Mouse (Mus musculus): ENCODE data around the gene Gdf3. TPM values are rescaled to one million over a fixed set of nuclear protein-coding genes. Genes with fewer than 3 reads are reported as not detected.

Gene Gdf3
- polyA plus RNA-seq, 1 experiment from 2014 or later: 0.25 TPM

DNA sequence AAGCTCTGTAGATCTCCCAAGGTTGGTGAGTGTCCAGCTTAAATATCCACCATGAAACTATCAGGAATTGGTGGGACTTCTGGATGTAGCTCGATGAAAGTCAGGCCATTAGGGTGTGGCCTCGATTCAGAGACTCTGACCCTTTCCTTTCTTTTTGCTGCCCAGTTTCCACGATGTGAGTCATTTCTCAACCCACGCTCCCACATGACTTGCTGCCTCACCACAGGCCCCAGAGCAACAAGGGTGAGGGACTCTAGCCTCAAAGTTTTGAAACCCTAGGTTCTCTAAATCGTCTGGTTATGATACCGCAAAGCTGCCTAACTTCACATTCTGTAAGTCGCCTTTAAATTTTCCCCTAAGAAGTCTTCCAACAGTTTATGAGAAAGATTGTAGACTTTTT, 25.4 kb upstream of the Gdf3 start:
- no peak for DNase-seq (ENCODE audit: low spot score)
- H3K27me3 ChIP-seq (ENCODE audit: control insufficient read depth, insufficient read depth, low read length): no peaks in the 10 kb centered on the region
- ATAC-seq (ENCODE audit: low FRiP score): no peak
- WGBS: 91% methylated on average over 7 of the region's 7 CpGs
- H3K9ac ChIP-seq (ENCODE audit: low read depth, low read length): no peak overlapping the region
- no peaks in the 10 kb centered on the region for H3K36me3 ChIP-seq (ENCODE audit: control insufficient read depth, insufficient read depth, low read length)
- H3K9me3 ChIP-seq (ENCODE audit: control insufficient read depth, low read length): no peaks in the 10 kb centered on the region
- no peak overlapping the region for H3K27ac ChIP-seq (ENCODE audit: low read depth, low read length)
- H3K4me1 ChIP-seq (replicated peaks; ENCODE audit: control insufficient read depth, insufficient read depth, low read length): no peaks in the 10 kb centered on the region
- no peak overlapping the region for H3K4me2 ChIP-seq (replicated peaks; ENCODE audit: low read depth, low read length)
- no peak overlapping the region for H3K4me3 ChIP-seq (ENCODE audit: low read depth, low read length)

DNA sequence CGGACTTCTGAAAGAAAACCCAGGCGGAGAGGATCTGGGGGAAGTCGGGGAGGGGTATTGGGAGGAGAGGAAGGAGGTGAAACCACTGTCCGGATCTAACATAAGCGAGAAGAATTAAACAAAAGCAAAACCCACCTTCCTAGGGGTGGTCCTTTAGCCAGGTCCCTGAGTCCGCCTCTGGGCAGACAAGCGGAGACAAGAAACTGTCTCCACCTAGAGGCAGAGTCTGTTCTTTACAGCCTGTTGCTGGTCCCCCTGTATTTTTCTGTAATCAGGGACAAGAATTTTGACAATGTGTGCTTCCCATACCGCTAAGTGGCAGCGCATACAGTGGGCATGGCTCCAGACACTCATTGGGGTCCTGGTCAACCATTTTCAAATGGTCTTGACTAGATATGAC, 23.5 kb upstream of the Gdf3 start:
- Histone ChIP-seq H3K36me3 (ENCODE audit: control insufficient read depth, insufficient read depth, low read length) (no peaks in the 10 kb centered on the region), H3K27me3 (ENCODE audit: control insufficient read depth, insufficient read depth, low read length) (no peaks in the 10 kb centered on the region), H3K4me3 (ENCODE audit: low read depth, low read length) (no peak overlapping the region), H3K9me3 (ENCODE audit: control insufficient read depth, low read length) (no peaks in the 10 kb centered on the region), H3K4me2 (replicated peaks; ENCODE audit: low read depth, low read length) (no peak overlapping the region), H3K9ac (ENCODE audit: low read depth, low read length) (no peak overlapping the region), H3K27ac (ENCODE audit: low read depth, low read length) (no peak overlapping the region), H3K4me1 (replicated peaks; ENCODE audit: control insufficient read depth, insufficient read depth, low read length) (no peaks in the 10 kb centered on the region)
- 53% methylated on average over 9 of the region's 9 CpGs for WGBS
- DNase-seq (ENCODE audit: low spot score): peak; percentile 9
- ATAC-seq (ENCODE audit: low FRiP score): no peak

DNA sequence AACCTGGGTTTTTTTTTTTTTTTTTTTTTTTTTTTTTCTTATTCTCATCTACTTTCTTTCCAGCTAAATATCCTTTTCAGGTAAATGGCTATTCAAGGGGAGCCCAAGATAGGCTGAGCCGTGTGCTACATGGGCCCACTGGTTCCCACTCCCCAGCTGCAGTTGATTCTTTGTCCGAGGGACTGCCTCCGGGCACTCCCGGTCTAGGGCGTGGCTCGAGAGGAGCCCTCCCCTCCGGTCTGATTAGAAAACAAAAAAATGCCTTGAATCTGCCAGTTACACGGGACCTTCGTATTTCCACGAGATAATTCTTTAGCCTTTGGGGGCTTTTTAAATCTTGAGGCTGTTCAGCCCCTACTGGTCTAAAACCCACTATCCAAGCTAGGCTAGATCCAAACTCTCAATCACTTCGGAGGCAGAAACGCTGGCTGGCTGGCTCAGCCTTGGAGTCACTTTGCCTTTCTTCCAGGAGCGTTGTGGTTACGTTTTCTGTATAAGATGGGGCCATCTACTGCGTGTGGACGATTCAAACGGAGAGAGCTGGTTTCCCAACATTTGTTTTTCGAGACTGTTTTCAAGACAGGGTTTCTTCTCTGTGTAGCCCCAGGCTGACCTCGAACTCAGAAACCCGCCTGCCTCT, 17.7 kb upstream of the Gdf3 start:
- Histone ChIP-seq H3K9ac (ENCODE audit: low read depth, low read length) (no peak overlapping the region), H3K27me3 (ENCODE audit: control insufficient read depth, insufficient read depth, low read length) (no peaks in the 10 kb centered on the region; the same call in 1 of the 2 replicates), H3K36me3 (ENCODE audit: control insufficient read depth, insufficient read depth, low read length) (no peaks in the 10 kb centered on the region), H3K4me1 (replicated peaks; ENCODE audit: control insufficient read depth, insufficient read depth, low read length) (no peaks in the 10 kb centered on the region), H3K9me3 (ENCODE audit: control insufficient read depth, low read length) (no peaks in the 10 kb centered on the region), H3K4me2 (replicated peaks; ENCODE audit: low read depth, low read length) (no peak overlapping the region; the same call in 1 of the 2 replicates), H3K4me3 (ENCODE audit: low read depth, low read length) (no peak overlapping the region), H3K27ac (ENCODE audit: low read depth, low read length) (no peak overlapping the region)
- no peak for DNase-seq (ENCODE audit: low spot score)
- 39% methylated on average over 20 of the region's 20 CpGs for WGBS
- ATAC-seq (ENCODE audit: low FRiP score): no peak

DNA sequence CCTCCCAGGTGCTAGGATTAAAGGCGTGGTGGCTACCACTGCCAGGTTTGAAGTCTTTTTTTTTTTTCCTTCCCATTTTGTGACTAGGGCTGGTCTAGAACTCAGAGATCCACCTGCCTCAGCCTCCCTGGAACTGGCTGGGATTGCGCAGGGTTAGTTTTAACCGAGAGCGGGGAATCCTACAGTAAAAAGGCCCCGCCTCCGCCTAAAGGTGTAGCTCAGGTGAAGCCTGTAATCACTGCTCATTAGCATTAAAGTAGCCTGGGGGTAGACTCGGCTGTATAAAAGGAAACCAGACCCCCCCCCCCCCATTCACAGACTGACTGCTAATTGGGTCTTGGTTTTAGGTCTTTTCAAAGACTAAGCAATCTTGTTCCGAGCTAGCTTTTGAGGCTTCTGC, 16.2 kb upstream of the Gdf3 start, which contains the start of gene Dppa3:
Gene Dppa3, plus strand, starts transcription at position 301 of the 400 bp plus-strand sequence.
- WGBS: 92% methylated on average over 8 of the region's 8 CpGs
- no peak for DNase-seq (ENCODE audit: low spot score)

DNA sequence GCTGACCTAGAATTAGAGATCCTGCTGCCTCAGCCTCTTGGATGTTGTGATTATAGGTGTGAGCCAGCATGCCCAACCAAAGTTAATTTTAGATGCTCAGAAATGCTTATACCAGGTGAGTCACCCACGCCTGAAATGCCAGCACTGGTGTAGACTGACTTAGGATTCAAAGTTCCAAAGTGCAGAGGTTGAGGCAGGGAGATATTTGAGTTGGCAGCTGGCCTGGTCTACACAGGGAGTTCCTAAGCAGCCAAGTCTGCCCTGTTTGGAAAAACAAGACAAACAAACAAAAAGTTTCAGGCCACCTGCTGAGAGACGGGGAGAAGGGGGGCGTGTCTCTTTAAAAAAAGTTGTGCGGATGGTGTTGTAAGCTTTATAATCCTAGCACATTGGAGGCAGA, 15.3 kb upstream of the Gdf3 start:
- 86% methylated on average over 4 of the region's 4 CpGs for WGBS
- no peak for DNase-seq (ENCODE audit: low spot score)
- H3K9me3 ChIP-seq (ENCODE audit: control insufficient read depth, low read length): no peaks in the 10 kb centered on the region
- H3K4me2 ChIP-seq (replicated peaks; ENCODE audit: low read depth, low read length): no peak overlapping the region
- H3K27ac ChIP-seq (ENCODE audit: low read depth, low read length): no peak overlapping the region
- no peak for ATAC-seq (ENCODE audit: low FRiP score)
- no peaks in the 10 kb centered on the region for H3K36me3 ChIP-seq (ENCODE audit: control insufficient read depth, insufficient read depth, low read length)
- no peaks in the 10 kb centered on the region for H3K4me1 ChIP-seq (replicated peaks; ENCODE audit: control insufficient read depth, insufficient read depth, low read length)
- no peak overlapping the region for H3K4me3 ChIP-seq (ENCODE audit: low read depth, low read length)
- H3K27me3 ChIP-seq (ENCODE audit: control insufficient read depth, insufficient read depth, low read length): no peaks in the 10 kb centered on the region; the same call in 1 of the 2 replicates
- no peak overlapping the region for H3K9ac ChIP-seq (ENCODE audit: low read depth, low read length)

More for the DNA sequence above, 16.2 kb upstream of the Gdf3 start, which contains the start of gene Dppa3:
- Histone ChIP-seq H3K9ac (ENCODE audit: low read depth, low read length) (no peak within 1 kb of the TSS), H3K4me2 (replicated peaks; ENCODE audit: low read depth, low read length) (no peak within 1 kb of the TSS), H3K9me3 (ENCODE audit: control insufficient read depth, low read length) (no peaks in the 10 kb centered on the region), H3K4me3 (ENCODE audit: low read depth, low read length) (no peak within 1 kb of the TSS), H3K36me3 (ENCODE audit: control insufficient read depth, insufficient read depth, low read length) (no peaks in the 10 kb centered on the region), H3K27me3 (ENCODE audit: control insufficient read depth, insufficient read depth, low read length) (no peaks in the 10 kb centered on the region; the same call in 1 of the 2 replicates), H3K4me1 (replicated peaks; ENCODE audit: control insufficient read depth, insufficient read depth, low read length) (no peaks in the 10 kb centered on the region), H3K27ac (ENCODE audit: low read depth, low read length) (no peak within 1 kb of the TSS)
- no peak for ATAC-seq (ENCODE audit: low FRiP score)

DNA sequence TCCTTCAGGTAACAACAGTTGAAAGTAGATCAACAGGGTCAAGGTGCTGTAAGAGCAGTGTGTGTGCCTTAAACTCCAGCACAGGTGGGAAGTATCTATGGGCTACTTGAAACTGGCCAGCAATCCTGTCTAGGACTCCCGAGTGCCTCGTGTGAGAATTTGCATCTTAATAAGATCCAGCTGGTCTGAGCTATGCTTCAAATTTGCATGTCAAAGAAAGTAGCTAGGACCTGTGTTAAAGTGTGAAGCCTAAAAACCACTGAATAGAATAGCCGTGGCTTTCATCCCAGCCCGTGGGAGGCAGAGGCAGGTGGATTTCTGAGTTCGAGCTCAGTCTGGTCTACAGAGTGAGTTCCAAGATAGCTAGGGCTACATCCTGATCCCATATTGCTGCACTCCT, 14.6 kb upstream of the Gdf3 start:
- no peak for ATAC-seq (ENCODE audit: low FRiP score)
- Histone ChIP-seq H3K4me2 (replicated peaks; ENCODE audit: low read depth, low read length) (no peak overlapping the region), H3K9ac (ENCODE audit: low read depth, low read length) (no peak overlapping the region), H3K4me3 (ENCODE audit: low read depth, low read length) (no peak overlapping the region), H3K4me1 (replicated peaks; ENCODE audit: control insufficient read depth, insufficient read depth, low read length) (no peaks in the 10 kb centered on the region), H3K36me3 (ENCODE audit: control insufficient read depth, insufficient read depth, low read length) (no peaks in the 10 kb centered on the region), H3K27me3 (ENCODE audit: control insufficient read depth, insufficient read depth, low read length) (no peaks in the 10 kb centered on the region; the same call in 1 of the 2 replicates), H3K27ac (ENCODE audit: low read depth, low read length) (no peak overlapping the region), H3K9me3 (ENCODE audit: control insufficient read depth, low read length) (no peaks in the 10 kb centered on the region)
- 44% methylated on average over 5 of the region's 5 CpGs for WGBS
- no peak for DNase-seq (ENCODE audit: low spot score)

DNA sequence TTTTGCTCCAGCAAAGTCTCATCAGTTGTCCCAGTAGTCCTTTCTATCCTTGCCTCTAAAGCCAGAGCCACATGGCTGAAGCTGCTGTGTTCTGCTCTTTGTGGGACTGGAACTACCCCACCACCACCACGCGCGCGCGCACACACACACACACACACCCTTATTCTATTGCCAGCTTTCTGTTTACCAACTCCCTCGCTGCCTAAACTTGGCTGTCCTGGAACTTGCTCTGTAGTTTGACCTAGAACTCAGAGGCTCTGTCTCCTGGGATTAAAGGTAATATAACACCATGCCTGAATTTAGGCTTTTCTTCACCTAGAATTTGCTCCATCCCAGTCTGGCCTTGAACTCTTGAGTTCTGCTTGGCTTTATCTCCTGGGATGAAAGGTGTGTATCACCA, 11.2 kb upstream of the Gdf3 start:
- ATAC-seq (ENCODE audit: low FRiP score) (no peak), DNase-seq (ENCODE audit: low spot score) (no peak)
- 92% methylated on average over 6 of the region's 6 CpGs for WGBS

DNA sequence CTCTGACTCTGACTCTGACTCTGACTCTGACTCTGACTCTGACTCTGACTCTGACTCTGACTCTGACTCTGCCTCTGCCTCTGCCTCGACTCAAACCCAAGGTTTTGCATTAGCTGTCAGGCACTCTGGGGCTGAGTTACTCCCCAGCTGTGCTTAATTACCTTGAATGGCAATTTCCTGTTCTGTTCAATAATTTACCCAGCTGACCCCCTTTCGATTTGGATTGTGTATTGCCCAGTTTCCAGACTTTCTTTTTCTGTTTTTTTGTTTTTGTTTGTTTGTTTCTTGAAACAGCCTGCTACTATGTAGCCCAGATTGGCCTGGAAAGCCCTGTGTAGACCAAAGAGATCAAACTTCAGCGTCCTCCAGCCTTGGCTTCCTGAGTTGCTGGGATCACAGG, 6.1 kb upstream of the Gdf3 start:
- no peaks in the 10 kb centered on the region for H3K27me3 ChIP-seq (ENCODE audit: control insufficient read depth, insufficient read depth, low read length)
- 82% methylated on average over 3 of the region's 3 CpGs for WGBS
- H3K4me3 ChIP-seq (ENCODE audit: low read depth, low read length): no peak overlapping the region
- ATAC-seq (ENCODE audit: low FRiP score) (no peak), DNase-seq (ENCODE audit: low spot score) (no peak)
- H3K27ac ChIP-seq (ENCODE audit: low read depth, low read length): no peak overlapping the region
- H3K4me1 ChIP-seq (replicated peaks; ENCODE audit: control insufficient read depth, insufficient read depth, low read length): no peaks in the 10 kb centered on the region
- no peak overlapping the region for H3K9ac ChIP-seq (ENCODE audit: low read depth, low read length)
- H3K4me2 ChIP-seq (replicated peaks; ENCODE audit: low read depth, low read length): no peak overlapping the region
- H3K36me3 ChIP-seq (ENCODE audit: control insufficient read depth, insufficient read depth, low read length): no peaks in the 10 kb centered on the region
- H3K9me3 ChIP-seq (ENCODE audit: control insufficient read depth, low read length): no peaks in the 10 kb centered on the region

More for the DNA sequence above, 11.2 kb upstream of the Gdf3 start:
- Histone ChIP-seq H3K4me1 (replicated peaks; ENCODE audit: control insufficient read depth, insufficient read depth, low read length) (no peaks in the 10 kb centered on the region), H3K27ac (ENCODE audit: low read depth, low read length) (no peak overlapping the region), H3K9ac (ENCODE audit: low read depth, low read length) (no peak overlapping the region), H3K4me2 (replicated peaks; ENCODE audit: low read depth, low read length) (no peak overlapping the region), H3K4me3 (ENCODE audit: low read depth, low read length) (no peak overlapping the region), H3K27me3 (ENCODE audit: control insufficient read depth, insufficient read depth, low read length) (no peaks in the 10 kb centered on the region), H3K36me3 (ENCODE audit: control insufficient read depth, insufficient read depth, low read length) (no peaks in the 10 kb centered on the region), H3K9me3 (ENCODE audit: control insufficient read depth, low read length) (no peaks in the 10 kb centered on the region)

DNA sequence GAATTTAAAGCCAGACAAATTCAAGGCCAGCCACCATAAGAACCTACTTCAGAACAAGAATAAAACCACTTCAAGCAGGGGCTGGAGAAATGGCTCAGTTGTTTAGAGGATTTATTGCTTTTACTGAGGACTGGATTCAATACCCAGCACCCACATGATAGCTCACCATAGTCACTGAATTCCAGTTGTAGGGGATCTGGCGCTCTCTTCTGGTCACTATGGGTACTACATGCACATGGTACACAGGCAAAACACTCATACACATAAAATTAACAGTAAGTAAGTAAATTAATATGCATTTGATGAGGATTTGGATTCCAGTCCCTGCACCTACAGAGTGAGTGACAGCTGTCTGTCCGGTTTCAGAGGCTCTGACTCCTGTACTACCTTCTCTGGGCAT, 4.2 kb upstream of the Gdf3 start:
- Histone ChIP-seq H3K36me3 (ENCODE audit: control insufficient read depth, insufficient read depth, low read length) (no peaks in the 10 kb centered on the region), H3K4me1 (replicated peaks; ENCODE audit: control insufficient read depth, insufficient read depth, low read length) (no peaks in the 10 kb centered on the region), H3K9me3 (ENCODE audit: control insufficient read depth, low read length) (no peaks in the 10 kb centered on the region), H3K4me2 (replicated peaks; ENCODE audit: low read depth, low read length) (no peak overlapping the region), H3K9ac (ENCODE audit: low read depth, low read length) (no peak overlapping the region), H3K4me3 (ENCODE audit: low read depth, low read length) (no peak overlapping the region), H3K27ac (ENCODE audit: low read depth, low read length) (no peak overlapping the region), H3K27me3 (ENCODE audit: control insufficient read depth, insufficient read depth, low read length) (no peaks in the 10 kb centered on the region)
- no peak for ATAC-seq (ENCODE audit: low FRiP score)
- 69% methylated on average over 2 of the region's 2 CpGs for WGBS
- no peak for DNase-seq (ENCODE audit: low spot score)

All from hindbrain, embryonic 11.5 days (tissue).